Mouse (Mus musculus) heart, embryonic 13.5 days (tissue): Measurements from ENCODE around the gene Arhgef25. TPM values are rescaled to one million over a fixed set of nuclear protein-coding genes. Genes with fewer than 3 reads are reported as not detected.
"Not testable (repeated sequence)": the region's sequence is repeated elsewhere in the genome, so short reads cannot be mapped to it uniquely, and the experiment has no call there.

Experiments
- ATAC-seq: fragments of 200-750 bp; cut with Nextera tagmentation; 2 replicates; pipeline ENCODE4 v1.8.0; 2017; ENCODE audit warnings: moderate TSS enrichment; ENCODE audit not compliant: insufficient number of reproducible peaks, low FRiP score, low TSS enrichment; ENCODE audit errors: extremely low read depth
- H3K27ac ChIP-seq: fragments of 300-500 bp; sonication (generic); replicated peaks from 2 replicates; pipeline ENCODE4 v1.5.1; 2015; ENCODE audit warnings: moderate library complexity, mild to moderate bottlenecking, inconsistent platforms
- H3K27me3 ChIP-seq: fragments of 300-500 bp; sonication (generic); replicated peaks from 2 replicates; pipeline ENCODE4 v1.6.1; 2015; ENCODE audit warnings: mild to moderate bottlenecking, inconsistent platforms
- H3K36me3 ChIP-seq: fragments of 300-500 bp; sonication (generic); 2 replicates; pipeline ENCODE4 v1.6.1; 2015; ENCODE audit warnings: mild to moderate bottlenecking, inconsistent platforms
- H3K4me1 ChIP-seq: fragments of 300-500 bp; sonication (generic); 2 replicates; pipeline ENCODE4 v1.6.1; 2015; ENCODE audit warnings: inconsistent platforms
- H3K4me2 ChIP-seq: fragments of 300-500 bp; sonication (generic); 2 replicates; pipeline ENCODE4 v1.6.1; 2015; ENCODE audit warnings: inconsistent platforms, mild to moderate bottlenecking, moderate library complexity
- H3K4me3 ChIP-seq: fragments of 300-500 bp; sonication (generic); 2 replicates; pipeline ENCODE4 v1.5.1; 2015; ENCODE audit warnings: moderate library complexity, mild to moderate bottlenecking, inconsistent platforms
- H3K9ac ChIP-seq: fragments of 300-500 bp; sonication (generic); 2 replicates; pipeline ENCODE4 v1.6.1; 2015; ENCODE audit warnings: inconsistent platforms, mild to moderate bottlenecking, moderate library complexity
- H3K9me3 ChIP-seq: fragments of 300-500 bp; sonication (generic); 2 replicates; pipeline ENCODE4 v1.6.1; 2016; ENCODE audit warnings: inconsistent platforms
- WGBS: fragments of 180-500 bp; shearing (Covaris S2); methylation state at CpG from one replicate; pipeline ENCODE4 v1.1.7; 2015; ENCODE audit warnings: mixed read lengths; 5-methylcytosine and 5-hydroxymethylcytosine counted together
- polyA plus RNA-seq: library from polyadenylated mRNA; unstranded; fragments of >200 nt; fragmentation: Nextera tagmentation; extraction: Ambion mirVana; gene quantifications from 2 replicates; pipeline ENCODE4 v1.2.1, GENCODE M21; 2015

Arhgef25 gene
- polyA plus RNA-seq, 1 experiment from 2014 or later, result 21.4 TPM

DNA sequence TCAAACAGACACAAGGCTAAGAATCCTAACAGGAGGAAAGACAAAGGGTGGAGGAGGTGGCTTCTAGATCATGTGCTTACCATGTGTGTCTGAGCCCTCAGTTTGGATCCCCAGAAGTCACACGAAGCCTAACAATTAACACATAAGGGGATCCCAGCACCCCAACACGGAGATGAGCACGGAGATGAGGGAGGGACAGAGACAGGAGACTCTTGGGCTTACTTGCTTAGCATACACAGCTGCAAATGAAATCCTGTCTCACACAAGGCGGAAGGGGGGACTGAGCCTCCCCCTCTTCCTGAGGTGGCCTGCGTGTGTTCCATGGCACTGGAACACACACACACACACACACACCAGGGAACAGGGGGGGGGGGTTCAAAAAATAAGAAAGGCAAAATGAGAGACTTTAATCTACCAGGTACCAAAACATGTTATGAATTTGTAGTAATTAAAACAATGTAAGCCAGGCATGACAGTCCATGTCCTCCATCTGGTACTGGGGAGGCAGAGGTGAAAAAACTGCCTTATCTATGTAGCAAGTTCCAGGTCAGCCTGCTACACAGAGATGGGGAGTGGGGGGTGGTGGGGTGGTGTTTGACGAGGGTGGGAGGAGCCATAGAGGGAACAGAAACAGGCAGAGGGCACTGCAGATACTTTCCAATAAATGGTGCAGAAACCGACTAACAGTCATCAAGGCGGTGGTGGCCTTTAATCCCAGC is 54.6 kb downstream of the Arhgef25 start:
- Histone ChIP-seq H3K27me3 (peaks cover 4% of the 10 kb centered on the region; the same call in 1 of the 2 replicates), H3K27ac (no peak overlapping the region), H3K4me1 (no peaks in the 10 kb centered on the region), H3K4me3 (no peak overlapping the region), H3K4me2 (no peak overlapping the region), H3K9ac (no peak overlapping the region), H3K36me3 (no peaks in the 10 kb centered on the region), H3K9me3 (no peaks in the 10 kb centered on the region)
- 31% methylated on average over 8 of the region's 8 CpGs for WGBS
- ATAC-seq, result no peak

DNA sequence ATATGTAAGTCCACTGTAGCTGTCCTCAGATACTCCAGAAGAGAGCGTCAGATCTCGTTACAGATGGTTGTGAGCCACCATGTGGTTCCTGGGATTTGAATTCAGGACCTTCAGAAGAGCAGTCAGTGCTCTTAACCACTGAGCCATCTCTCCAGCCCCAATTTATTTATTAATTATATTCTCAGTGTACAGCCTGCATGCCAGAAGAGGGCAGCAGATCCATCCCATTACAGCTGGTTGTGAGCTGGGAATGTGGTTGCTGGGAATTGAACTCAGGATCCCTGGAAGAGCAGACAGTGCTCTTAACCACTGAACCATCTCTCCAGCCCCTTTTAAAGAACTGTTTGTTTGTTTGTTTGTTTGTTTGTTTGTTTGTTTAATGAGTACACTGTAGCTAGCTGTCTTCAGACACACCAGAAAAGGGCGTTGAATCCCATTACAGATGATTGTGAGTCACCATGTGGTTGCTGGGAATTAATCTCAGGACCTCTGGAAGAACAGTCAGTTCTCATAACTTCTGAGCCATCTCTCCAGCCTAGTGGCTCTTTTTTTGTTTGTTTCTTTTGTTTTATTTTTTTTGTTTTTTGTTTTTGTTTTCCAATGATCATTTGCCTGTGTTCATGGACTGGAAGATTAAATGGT is 55.4 kb downstream of the Arhgef25 start:
- ATAC-seq, H3K4me2 ChIP-seq, H3K27ac ChIP-seq, H3K9ac ChIP-seq, H3K27me3 ChIP-seq, H3K4me3 ChIP-seq, H3K36me3 ChIP-seq, H3K9me3 ChIP-seq, H3K4me1 ChIP-seq: not testable (repeated sequence)
- 80% methylated on average over 3 of the region's 3 CpGs for WGBS

Other genes starting within 250 kb of the Arhgef25 start
- gene Ctdsp2, start 211.4 kb downstream of the Arhgef25 start, polyA plus RNA-seq, result 37.1 and 39.6 TPM in 2 replicates
- 0.17 and 0.21 TPM in 2 replicates for gene Avil, start 189.4 kb downstream of the Arhgef25 start, polyA plus RNA-seq
- 86.6 and 92.5 TPM in 2 replicates for gene Tsfm, start 159.2 kb downstream of the Arhgef25 start, polyA plus RNA-seq
- gene Mettl1, start 148.7 kb downstream of the Arhgef25 start, polyA plus RNA-seq, result 36.3 and 41.7 TPM in 2 replicates
- 0.33 and 0.34 TPM in 2 replicates for gene Eef1akmt3, start 148.6 kb downstream of the Arhgef25 start, polyA plus RNA-seq
- 0.10 and 0.21 TPM in 2 replicates for gene Cyp27b1, start 141.8 kb downstream of the Arhgef25 start, polyA plus RNA-seq
- gene March9, start 129.9 kb downstream of the Arhgef25 start, polyA plus RNA-seq, result 0.12 and 0.18 TPM in 2 replicates
- 1,002 and 1,117 TPM in 2 replicates for gene Cdk4, start 126.5 kb downstream of the Arhgef25 start, polyA plus RNA-seq
- 110 and 114 TPM in 2 replicates for gene Tspan31, start 119.8 kb downstream of the Arhgef25 start, polyA plus RNA-seq
- gene Agap2, start 114.8 kb downstream of the Arhgef25 start, polyA plus RNA-seq, result not detected in 2 replicates
- gene Os9, start 69.0 kb downstream of the Arhgef25 start, polyA plus RNA-seq, result 48.0 and 49.5 TPM in 2 replicates
- gene B4galnt1, start 24.9 kb downstream of the Arhgef25 start, polyA plus RNA-seq, result 1.2 and 1.7 TPM in 2 replicates
- 18.0 and 21.5 TPM in 2 replicates for gene Slc26a10, start 9.4 kb downstream of the Arhgef25 start, polyA plus RNA-seq
- gene Dtx3, start 5.6 kb upstream of the Arhgef25 start, polyA plus RNA-seq, result 65.2 and 67.7 TPM in 2 replicates
- 23.2 and 23.8 TPM in 2 replicates for gene Pip4k2c, start 21.5 kb upstream of the Arhgef25 start, polyA plus RNA-seq
- 0.32 and 0.63 TPM in 2 replicates for gene Kif5a, start 73.3 kb upstream of the Arhgef25 start, polyA plus RNA-seq
- 133 and 136 TPM in 2 replicates for gene Dctn2, start 76.3 kb upstream of the Arhgef25 start, polyA plus RNA-seq
- gene Mbd6, start 98.9 kb upstream of the Arhgef25 start, polyA plus RNA-seq, result 12.6 and 12.7 TPM in 2 replicates
- gene Mars, start 121.7 kb upstream of the Arhgef25 start, polyA plus RNA-seq, result 84.0 and 86.4 TPM in 2 replicates
- 1.7 and 1.9 TPM in 2 replicates for gene Arhgap9, start 131.9 kb upstream of the Arhgef25 start, polyA plus RNA-seq
- gene Gli1, start 151.9 kb upstream of the Arhgef25 start, polyA plus RNA-seq, result 0.93 and 1.4 TPM in 2 replicates
- 0.06 TPM in 1 of 2 replicates, not detected in the other for gene Inhbe, start 164.3 kb upstream of the Arhgef25 start, polyA plus RNA-seq
- gene Inhbc, start 180.3 kb upstream of the Arhgef25 start, polyA plus RNA-seq, result not detected in 2 replicates
- 29.1 and 30.4 TPM in 2 replicates for gene R3hdm2, start 190.2 kb upstream of the Arhgef25 start, polyA plus RNA-seq